Mouse (Mus musculus) cerebellum, adult 18-20 months (tissue): Measurements from ENCODE around the gene Kiss1.

Experiments used
- DNase-seq, 2 experiments: peaks; one replicate each; pipeline ENCODE4 v3.0.0; 2021

Gene Kiss1

DNA sequence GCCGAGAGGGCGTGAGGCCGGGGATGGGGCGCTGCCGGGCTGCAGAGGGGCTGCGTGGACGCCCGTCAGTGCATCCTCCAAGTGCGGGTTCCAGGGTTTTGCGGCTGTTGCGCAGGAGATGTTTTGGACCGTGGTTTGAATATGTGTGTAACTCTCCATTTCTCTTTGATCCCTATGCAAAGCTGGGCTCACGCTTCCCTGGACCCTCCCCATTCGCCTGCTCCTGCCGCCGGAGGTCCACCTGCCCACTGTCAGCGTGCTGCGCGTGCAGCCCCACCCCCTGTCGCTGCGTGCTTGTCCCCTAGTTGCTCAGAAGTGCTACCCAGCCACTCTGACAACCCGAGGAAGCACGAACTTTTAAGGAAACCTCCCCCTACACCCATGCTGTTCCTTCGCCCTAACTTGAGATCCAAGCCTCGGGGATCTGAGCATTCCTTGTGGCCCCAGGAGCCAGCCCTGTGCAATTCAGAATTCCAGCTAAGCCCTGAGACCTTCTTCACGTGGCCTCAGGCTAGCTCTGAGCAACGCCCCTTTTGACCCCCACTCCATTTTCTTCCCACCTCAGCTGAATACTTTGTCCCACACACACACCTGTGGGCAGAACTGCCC lies 42.5 kb downstream of the Kiss1 start:
- no peak for DNase-seq

DNA sequence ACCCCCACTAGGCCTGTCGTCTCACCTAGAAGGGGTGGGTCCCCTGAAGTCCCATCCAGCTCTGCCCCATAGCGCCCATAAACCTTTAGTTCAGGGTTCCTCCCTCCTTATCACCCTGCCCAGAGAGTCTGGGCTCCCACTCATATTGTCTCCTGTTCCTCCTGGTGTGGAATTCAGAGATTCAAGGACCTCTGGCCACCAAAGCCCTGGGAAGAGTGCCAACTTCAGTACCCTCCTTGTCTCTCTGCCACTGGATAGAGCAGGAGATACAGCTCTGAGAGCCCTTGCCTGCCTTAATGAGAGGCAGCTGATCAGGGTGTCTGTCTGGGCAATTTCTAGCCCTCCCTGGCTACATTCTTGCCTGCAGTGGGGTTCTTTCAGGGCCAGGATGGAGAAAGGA lies 43.2 kb downstream of the Kiss1 start:
- DNase-seq: no peak

DNA sequence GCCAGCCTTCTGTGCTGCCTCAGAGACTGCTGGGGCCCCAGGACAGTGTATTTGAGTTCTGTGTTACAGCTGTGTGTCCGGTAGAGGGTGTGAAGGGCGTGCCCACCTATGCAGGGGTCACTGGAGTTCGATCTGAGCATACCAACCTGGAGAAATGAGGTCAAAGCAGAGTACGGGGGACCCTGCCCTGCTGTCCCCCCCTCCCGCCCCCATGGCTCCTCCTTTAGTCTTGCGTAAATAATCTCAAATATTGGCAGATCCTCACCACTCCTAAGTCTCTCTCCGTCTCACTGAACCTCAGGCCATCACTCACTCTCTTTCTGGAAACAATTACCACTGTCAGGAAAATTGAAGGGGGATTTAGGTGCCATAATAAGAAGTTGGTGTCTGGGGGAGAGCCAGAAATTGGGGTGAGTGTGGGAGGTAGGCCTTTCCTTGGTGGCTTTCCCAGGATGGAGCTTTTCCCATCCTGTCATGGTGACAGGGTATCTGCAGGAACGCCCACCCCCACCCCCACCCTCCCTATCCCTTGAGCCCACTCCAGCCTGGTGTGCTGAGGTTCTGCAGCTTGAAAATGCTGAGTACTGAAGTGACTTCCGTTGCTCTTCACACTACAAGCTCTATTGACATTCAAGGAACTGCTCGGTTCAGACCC lies 45.4 kb downstream of the Kiss1 start:
- no peak for DNase-seq

DNA sequence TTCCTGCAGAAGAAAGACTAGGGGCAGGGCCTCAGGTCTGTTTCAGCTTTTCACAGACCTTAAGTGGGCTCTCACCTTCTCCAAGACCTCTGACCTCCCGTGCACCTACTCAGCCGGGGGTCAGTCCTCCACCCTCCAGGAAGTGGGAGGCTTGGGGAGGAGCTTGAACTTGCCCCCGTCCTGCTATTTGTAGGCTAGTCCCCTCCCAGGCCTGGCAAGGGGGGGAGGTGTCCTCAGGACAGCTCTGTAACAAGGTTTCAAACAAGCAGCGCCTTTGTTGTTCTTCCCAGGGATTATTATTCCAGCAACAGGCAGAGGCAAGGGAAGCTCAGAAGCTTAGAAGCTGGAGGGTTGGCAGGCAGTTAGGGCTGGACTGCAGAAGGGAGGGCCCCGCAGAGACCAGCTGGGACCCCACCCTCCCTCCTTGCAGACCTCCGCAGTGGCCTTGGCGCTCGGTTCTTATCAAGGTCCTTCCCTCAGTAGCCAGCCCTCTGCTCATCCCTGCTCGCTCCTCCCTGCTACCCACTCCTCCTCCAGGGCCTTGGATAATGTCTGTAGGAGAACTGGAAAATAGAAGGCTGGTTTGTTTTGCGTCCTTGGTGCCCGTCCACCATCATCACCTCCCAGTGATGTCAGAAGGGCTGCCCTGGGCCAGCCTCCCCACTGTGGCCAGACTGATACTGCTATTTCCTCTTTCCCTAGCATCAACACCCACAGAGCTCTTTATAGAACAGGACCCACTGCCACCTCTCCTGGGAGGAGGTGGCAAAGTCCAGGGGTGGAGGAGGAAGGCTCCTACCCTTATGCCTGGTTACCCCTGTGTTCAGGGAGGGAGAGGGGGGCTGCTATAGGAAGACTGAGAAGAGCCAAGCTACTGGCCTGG lies 46.2 kb downstream of the Kiss1 start:
- DNase-seq: no peak

DNA sequence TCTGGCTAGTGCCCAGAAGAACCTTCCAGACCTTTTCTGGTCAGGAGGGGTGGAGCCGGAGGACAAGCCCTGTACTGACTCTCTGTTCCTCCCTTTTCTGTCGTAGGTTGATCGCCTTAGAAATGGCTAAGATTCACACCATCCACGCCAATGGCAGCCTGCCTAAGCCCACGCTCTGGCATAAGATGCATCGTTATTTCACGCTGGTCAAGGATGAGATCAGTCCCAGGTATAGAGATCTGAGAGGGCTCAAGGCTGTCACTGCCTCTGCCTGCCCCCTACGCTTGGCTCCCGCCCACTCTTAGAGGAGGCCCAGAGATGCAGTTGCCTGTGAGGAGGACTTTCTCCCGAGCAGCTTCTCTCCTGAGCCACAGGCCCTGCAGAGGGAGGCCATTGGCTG lies 47.0 kb downstream of the Kiss1 start:
- DNase-seq: no peak

DNA sequence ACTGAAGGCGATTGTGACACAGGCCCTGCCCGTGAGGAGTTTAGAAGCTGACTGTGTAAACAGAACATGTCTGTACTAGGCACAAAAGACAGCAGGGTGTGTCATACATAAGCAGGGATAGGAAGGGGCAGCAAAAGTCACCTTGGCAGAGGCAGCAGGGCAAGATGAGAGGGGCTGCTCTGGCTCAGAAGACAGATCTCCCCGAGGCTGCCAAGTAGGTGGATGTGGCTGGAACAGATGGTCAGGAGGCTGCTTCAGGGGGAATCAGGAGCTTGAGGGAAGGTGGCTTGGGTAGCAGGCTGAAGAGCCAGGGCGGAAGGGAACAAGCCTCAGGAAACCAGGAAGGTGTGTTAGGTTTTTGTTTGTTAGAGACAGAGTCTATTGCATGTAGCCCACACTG lies 48.7 kb downstream of the Kiss1 start:
- DNase-seq: no peak

DNA sequence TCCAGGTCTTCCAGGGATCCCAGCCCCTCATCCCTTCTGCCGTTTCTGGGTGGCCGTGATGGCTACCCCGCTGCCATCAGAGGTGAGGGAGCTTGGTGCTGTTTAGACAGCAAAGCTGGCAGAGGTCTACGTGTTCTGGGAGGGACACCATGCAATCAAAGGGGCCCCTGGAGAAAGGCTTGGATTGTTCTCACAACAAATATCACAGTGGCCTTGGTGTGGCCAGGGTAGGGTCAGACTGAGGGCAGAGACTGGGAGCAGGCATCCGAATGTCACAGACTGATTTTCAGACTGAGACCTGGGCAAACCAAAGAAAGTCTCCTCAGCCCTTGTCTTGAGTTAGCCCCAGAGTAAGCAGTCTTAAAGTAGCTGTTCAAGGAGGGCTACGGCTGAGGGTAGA lies 49.8 kb downstream of the Kiss1 start:
- no peak for DNase-seq

DNA sequence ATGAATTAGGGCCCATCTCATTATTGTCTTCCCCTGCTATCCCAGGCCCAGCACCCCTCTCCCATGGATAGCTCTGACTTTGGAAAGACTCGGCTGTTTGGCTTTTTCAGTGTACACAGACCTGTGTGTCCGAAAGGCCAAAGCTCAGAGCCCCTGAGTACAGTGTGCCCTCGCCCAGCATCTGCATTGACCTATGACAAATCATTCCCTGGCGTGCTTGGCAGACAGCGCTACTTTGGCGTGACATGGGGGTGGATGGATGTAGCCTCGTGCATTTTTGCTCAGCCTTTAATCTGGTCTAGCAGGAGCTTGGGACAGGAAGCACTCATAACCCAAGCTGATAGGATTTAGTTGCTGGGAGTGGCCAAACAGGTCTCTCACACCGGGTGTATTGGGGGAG lies 50.4 kb downstream of the Kiss1 start:
- DNase-seq: no peak

DNA sequence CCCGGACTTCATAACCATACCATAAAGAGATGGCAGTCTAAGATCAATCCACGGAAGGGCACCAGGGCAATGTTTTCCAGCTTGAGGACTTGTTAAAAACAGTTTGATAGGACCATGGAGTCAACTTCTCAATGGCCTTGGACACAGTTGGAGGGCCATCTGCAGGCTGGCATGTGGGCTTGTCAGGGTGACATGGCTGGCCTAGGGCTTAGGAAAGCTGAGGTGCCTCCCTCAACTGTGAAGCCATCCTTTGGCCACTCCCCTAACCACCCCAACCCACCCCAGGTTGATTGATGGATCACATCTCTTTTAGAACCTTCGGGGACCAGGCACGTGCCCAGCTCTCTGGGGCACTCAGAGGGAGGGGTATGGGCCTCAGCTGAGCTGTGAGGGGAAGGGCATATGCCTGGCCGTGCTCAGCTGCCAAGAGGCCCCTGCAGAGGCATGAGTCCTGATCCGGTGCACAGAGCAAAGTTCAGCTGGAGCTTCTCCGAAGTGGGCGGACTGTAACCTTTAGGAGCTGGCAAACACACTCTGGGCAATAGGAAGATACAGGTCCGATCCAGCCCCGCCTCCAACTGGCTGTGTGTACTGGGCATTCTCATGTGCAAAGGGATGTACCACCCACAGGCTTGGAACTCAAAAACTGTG lies 54.1 kb downstream of the Kiss1 start:
- DNase-seq: no peak

DNA sequence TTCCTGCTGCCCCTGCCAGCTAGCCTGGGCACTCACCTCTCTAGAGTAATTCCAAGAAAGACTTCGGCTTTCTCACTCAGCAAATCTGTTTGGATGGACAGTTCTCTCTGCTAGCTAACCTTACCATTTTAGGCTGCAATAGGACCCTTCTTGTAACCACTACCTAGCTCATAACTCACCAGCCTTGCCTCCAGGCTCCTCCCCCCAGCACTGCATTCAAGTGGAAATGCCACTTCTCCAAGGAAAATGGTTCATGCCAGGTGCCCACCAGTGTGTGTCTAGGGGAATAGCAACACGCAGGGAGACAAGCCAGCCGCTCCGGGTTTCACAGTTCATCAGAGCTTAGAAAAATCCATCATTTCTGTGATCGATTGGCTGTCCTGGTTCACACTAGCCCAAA lies 55.9 kb downstream of the Kiss1 start:
- no peak for DNase-seq
